Mouse (Mus musculus): ENCODE results near the gene Resp18. TPM values are rescaled to one million over a fixed set of nuclear protein-coding genes. Genes with fewer than 3 reads are reported as not detected.

The Resp18 gene
- polyA plus RNA-seq, 1 experiment, result 162 TPM

GRCm38 (mm10) chr1:75229158-75229557 lies 49.1 kb downstream of the Resp18 start:
- H3K27ac ChIP-seq (ENCODE audit: insufficient read depth, low read length), result no peak overlapping the region
- no peak overlapping the region for H3K4me3 ChIP-seq (ENCODE audit: insufficient read depth, low read length)
- TF ChIP-seq POLR2A (IDR thresholded peaks at IDR 0.05; ENCODE audit: extremely low read depth, insufficient read depth, low read length), result no peak
- TF ChIP-seq CTCF (IDR thresholded peaks at IDR 0.05; ENCODE audit: extremely low read depth, insufficient read depth, low read length), result no peak
- no peaks in the 10 kb centered on the region for H3K4me1 ChIP-seq (ENCODE audit: control insufficient read depth, insufficient read depth, low read length)

GRCm38 (mm10) chr1:75227653-75228052 lies 50.6 kb downstream of the Resp18 start:
- H3K4me1 ChIP-seq (ENCODE audit: control insufficient read depth, insufficient read depth, low read length), result no peaks in the 10 kb centered on the region
- TF ChIP-seq CTCF (IDR thresholded peaks at IDR 0.05; ENCODE audit: extremely low read depth, insufficient read depth, low read length) (no peak), POLR2A (IDR thresholded peaks at IDR 0.05; ENCODE audit: extremely low read depth, insufficient read depth, low read length) (no peak)
- H3K27ac ChIP-seq (ENCODE audit: insufficient read depth, low read length), result no peak overlapping the region
- H3K4me3 ChIP-seq (ENCODE audit: insufficient read depth, low read length), result no peak overlapping the region

- no peak overlapping the region for H3K27ac ChIP-seq (ENCODE audit: insufficient read depth, low read length)
- H3K4me3 ChIP-seq (ENCODE audit: insufficient read depth, low read length), result no peak overlapping the region
- no peak for TF ChIP-seq POLR2A (IDR thresholded peaks at IDR 0.05; ENCODE audit: extremely low read depth, insufficient read depth, low read length)
- no peak for TF ChIP-seq CTCF (IDR thresholded peaks at IDR 0.05; ENCODE audit: extremely low read depth, insufficient read depth, low read length)
- H3K4me1 ChIP-seq (ENCODE audit: control insufficient read depth, insufficient read depth, low read length), result no peaks in the 10 kb centered on the region
Observed at GRCm38 (mm10) chr1:75226138-75226537, 52.1 kb downstream of the Resp18 start.

GRCm38 (mm10) chr1:75225473-75225872 lies 52.7 kb downstream of the Resp18 start:
- no peak for TF ChIP-seq POLR2A (IDR thresholded peaks at IDR 0.05; ENCODE audit: extremely low read depth, insufficient read depth, low read length)
- no peak for TF ChIP-seq CTCF (IDR thresholded peaks at IDR 0.05; ENCODE audit: extremely low read depth, insufficient read depth, low read length)
- Histone ChIP-seq H3K4me1 (ENCODE audit: control insufficient read depth, insufficient read depth, low read length) (no peaks in the 10 kb centered on the region), H3K4me3 (ENCODE audit: insufficient read depth, low read length) (no peak overlapping the region), H3K27ac (ENCODE audit: insufficient read depth, low read length) (no peak overlapping the region)

- H3K27ac ChIP-seq (ENCODE audit: insufficient read depth, low read length), result no peak overlapping the region
- no peak overlapping the region for H3K4me3 ChIP-seq (ENCODE audit: insufficient read depth, low read length)
- TF ChIP-seq CTCF (IDR thresholded peaks at IDR 0.05; ENCODE audit: extremely low read depth, insufficient read depth, low read length) (no peak), POLR2A (IDR thresholded peaks at IDR 0.05; ENCODE audit: extremely low read depth, insufficient read depth, low read length) (no peak)
- H3K4me1 ChIP-seq (ENCODE audit: control insufficient read depth, insufficient read depth, low read length), result no peaks in the 10 kb centered on the region
Observed at GRCm38 (mm10) chr1:75223532-75223931, 54.7 kb downstream of the Resp18 start.

- H3K4me1 ChIP-seq (ENCODE audit: control insufficient read depth, insufficient read depth, low read length), result no peaks in the 10 kb centered on the region
- no peak overlapping the region for H3K27ac ChIP-seq (ENCODE audit: insufficient read depth, low read length)
- H3K4me3 ChIP-seq (ENCODE audit: insufficient read depth, low read length), result no peak overlapping the region
- no peak for TF ChIP-seq CTCF (IDR thresholded peaks at IDR 0.05; ENCODE audit: extremely low read depth, insufficient read depth, low read length)
- no peak for TF ChIP-seq POLR2A (IDR thresholded peaks at IDR 0.05; ENCODE audit: extremely low read depth, insufficient read depth, low read length)
Observed at GRCm38 (mm10) chr1:75222926-75223325, 55.3 kb downstream of the Resp18 start.

Other genes starting within 250 kb of the Resp18 start
- 2.0 and 2.2 TPM in 2 replicates for gene Nhej1, start 153.2 kb downstream of the Resp18 start, polyA plus RNA-seq (2012; rRNA removed)
- 1.7 and 1.9 TPM in 2 replicates for gene Slc23a3, start 144.5 kb downstream of the Resp18 start, polyA plus RNA-seq (2012; rRNA removed)
- 36.9 TPM in 2 replicates for gene Cnppd1, start 135.7 kb downstream of the Resp18 start, polyA plus RNA-seq (2012; rRNA removed)
- 227 and 233 TPM in 2 replicates for gene Retreg2, start 135.6 kb downstream of the Resp18 start, polyA plus RNA-seq (2012; rRNA removed)
- gene Zfand2b, start 109.8 kb downstream of the Resp18 start, polyA plus RNA-seq (2012; rRNA removed), result 64.3 and 64.9 TPM in 2 replicates
- gene Abcb6, start 98.0 kb downstream of the Resp18 start, polyA plus RNA-seq (2012; rRNA removed), result 23.8 and 25.7 TPM in 2 replicates
- gene Ankzf1, start 86.3 kb downstream of the Resp18 start, polyA plus RNA-seq (2012; rRNA removed), result 47.4 and 54.1 TPM in 2 replicates
- 124 and 129 TPM in 2 replicates for gene Atg9a, start 86.2 kb downstream of the Resp18 start, polyA plus RNA-seq (2012; rRNA removed)
- gene Glb1l, start 67.6 kb downstream of the Resp18 start, polyA plus RNA-seq (2012; rRNA removed), result 20.4 and 21.2 TPM in 2 replicates
- 159 and 172 TPM in 2 replicates for gene Stk16, start 67.6 kb downstream of the Resp18 start, polyA plus RNA-seq (2012; rRNA removed)
- gene Tuba4a, start 58.5 kb downstream of the Resp18 start, polyA plus RNA-seq (2012; rRNA removed), result 345 and 362 TPM in 2 replicates
- not detected in 2 replicates for gene A630095N17Rik, start 46.3 kb downstream of the Resp18 start, polyA plus RNA-seq (2012; rRNA removed)
- 104 and 115 TPM in 2 replicates for gene Dnajb2, start 42.0 kb downstream of the Resp18 start, polyA plus RNA-seq (2012; rRNA removed)
- gene Ptprn, start 13.9 kb downstream of the Resp18 start, polyA plus RNA-seq (2012; rRNA removed), result 405 TPM in 2 replicates
- 73.6 and 74.4 TPM in 2 replicates for gene Dnpep, start 39.6 kb upstream of the Resp18 start, polyA plus RNA-seq (2012; rRNA removed)
- 3.0 and 3.2 TPM in 2 replicates for gene Des, start 81.9 kb upstream of the Resp18 start, polyA plus RNA-seq (2012; rRNA removed)
- gene Speg, start 96.9 kb upstream of the Resp18 start, polyA plus RNA-seq (2012; rRNA removed), result 164 and 170 TPM in 2 replicates
- 103 and 104 TPM in 2 replicates for gene Gmppa, start 157.5 kb upstream of the Resp18 start, polyA plus RNA-seq (2012; rRNA removed)
- gene Asic4, start 172.0 kb upstream of the Resp18 start, polyA plus RNA-seq (2012; rRNA removed), result 4.6 and 8.3 TPM in 2 replicates
- gene Chpf, start 200.9 kb upstream of the Resp18 start, polyA plus RNA-seq (2012; rRNA removed), result 78.0 and 81.6 TPM in 2 replicates
- 103 and 108 TPM in 2 replicates for gene Tmem198, start 201.1 kb upstream of the Resp18 start, polyA plus RNA-seq (2012; rRNA removed)
- 32.9 and 34.5 TPM in 2 replicates for gene Obsl1, start 228.0 kb upstream of the Resp18 start, polyA plus RNA-seq (2012; rRNA removed)
- 88.7 and 90.3 TPM in 2 replicates for gene Inha, start 228.7 kb upstream of the Resp18 start, polyA plus RNA-seq (2012; rRNA removed)
- 36.2 and 37.8 TPM in 2 replicates for gene Stk11ip, start 243.1 kb upstream of the Resp18 start, polyA plus RNA-seq (2012; rRNA removed)